Mouse (Mus musculus) lung, adult 2 months (tissue): ENCODE data around the gene Palld.

ENCODE experiments used
- CTCF ChIP-seq: fragments of 200-500 bp; IDR thresholded peaks from 2 replicates; pipeline ENCODE4 v1.5.1; 2011; ENCODE audit warnings: mild to moderate bottlenecking, low read length, control low read depth; ENCODE audit not compliant: insufficient read depth
- POLR2A ChIP-seq: fragments of 200-500 bp; IDR thresholded peaks from 2 replicates; pipeline ENCODE4 v1.6.1; 2011; ENCODE audit warnings: low read depth, mild to moderate bottlenecking, control low read depth, low read length, borderline replicate concordance; ENCODE audit errors: extremely low read depth

GRCm38 (mm10) chr8:61651955-61652354 lies 250.5 kb downstream of the Palld start:
- TF ChIP-seq CTCF, result no peak
- no peak for TF ChIP-seq POLR2A
